Mouse (Mus musculus): ENCODE data around the gene Slco2a1. TPM values are rescaled to one million over a fixed set of nuclear protein-coding genes. Genes with fewer than 3 reads are reported as not detected.
A peak's percentile ranks its signal among the peaks of the same experiment; 100 is the strongest.

Gene Slco2a1
- polyA plus RNA-seq, 1 experiment: 3.6 TPM

DNA sequence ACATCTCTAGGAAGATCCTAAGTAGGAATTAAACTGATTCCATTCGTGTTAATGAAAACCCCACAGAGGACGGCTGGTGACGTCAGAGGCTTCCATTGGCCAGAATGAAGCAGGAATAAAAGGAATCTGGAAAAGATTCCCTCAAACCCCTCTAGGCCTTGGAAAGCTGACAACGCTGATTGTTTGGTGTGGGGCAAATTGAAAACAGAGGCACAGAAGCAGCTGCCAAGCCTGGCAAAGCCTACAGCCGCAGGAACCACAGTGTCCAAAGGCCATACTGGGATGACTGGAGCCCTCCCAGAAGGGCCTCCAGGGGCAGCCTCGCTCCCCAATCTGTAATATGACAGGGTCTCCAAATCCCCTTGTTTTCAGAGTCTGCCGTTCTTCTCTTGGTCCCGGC, 78.3 kb downstream of the Slco2a1 start:
- no peak for TF ChIP-seq CTCF (IDR thresholded peaks at IDR 0.05; ENCODE audit: borderline replicate concordance, insufficient read depth, low read depth, low read length)
- TF ChIP-seq POLR2A (IDR thresholded peaks at IDR 0.05; ENCODE audit: borderline replicate concordance, insufficient read depth, low read length): no peak
- H3K27ac ChIP-seq (ENCODE audit: insufficient read depth, low read length): no peak overlapping the region
- peak in 1 of 2 experiments; percentile 27 for DNase-seq
- 66% methylated on average over 8 of the region's 8 CpGs for WGBS
- no peaks in the 10 kb centered on the region for H3K27me3 ChIP-seq (ENCODE audit: control insufficient read depth, insufficient read depth, low read length)
- H3K4me3 ChIP-seq (replicated peaks; ENCODE audit: insufficient read depth, low read depth, low read length): no peak overlapping the region
- H3K4me1 ChIP-seq (ENCODE audit: control insufficient read depth, insufficient read depth, low read length): peaks cover 23% of the 10 kb centered on the region

DNA sequence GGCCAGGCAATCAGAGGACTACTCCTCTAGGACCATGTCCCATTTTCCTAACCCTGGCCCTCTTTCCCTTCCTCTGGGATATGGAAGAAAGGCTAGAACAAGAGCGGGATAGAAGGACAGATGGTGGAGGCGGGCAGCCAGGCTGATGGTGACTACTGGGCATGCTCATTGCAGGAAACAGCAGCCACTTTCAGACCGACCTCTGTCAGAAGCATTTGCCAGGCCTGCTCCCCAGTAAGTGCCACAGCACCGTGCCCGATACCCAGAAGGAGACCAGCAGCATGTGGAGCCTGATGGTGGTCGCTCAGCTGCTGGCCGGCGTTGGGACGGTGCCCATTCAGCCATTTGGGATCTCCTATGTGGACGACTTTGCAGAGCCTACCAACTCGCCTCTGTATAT, 79.1 kb downstream of the Slco2a1 start:
- Histone ChIP-seq H3K27me3 (ENCODE audit: control insufficient read depth, insufficient read depth, low read length) (no peaks in the 10 kb centered on the region), H3K27ac (ENCODE audit: insufficient read depth, low read length) (peak overlapping the region; percentile 74), H3K4me3 (replicated peaks; ENCODE audit: insufficient read depth, low read depth, low read length) (peak overlapping the region; percentile 62), H3K4me1 (ENCODE audit: control insufficient read depth, insufficient read depth, low read length) (peaks cover 31% of the 10 kb centered on the region)
- WGBS: 16% methylated on average over 11 of the region's 11 CpGs
- TF ChIP-seq CTCF (IDR thresholded peaks at IDR 0.05; ENCODE audit: borderline replicate concordance, insufficient read depth, low read depth, low read length) (no peak), POLR2A (IDR thresholded peaks at IDR 0.05; ENCODE audit: borderline replicate concordance, insufficient read depth, low read length) (peak; percentile 47; the same call in 1 of the 2 replicates)
- DNase-seq: peak; percentile 67 to 69

DNA sequence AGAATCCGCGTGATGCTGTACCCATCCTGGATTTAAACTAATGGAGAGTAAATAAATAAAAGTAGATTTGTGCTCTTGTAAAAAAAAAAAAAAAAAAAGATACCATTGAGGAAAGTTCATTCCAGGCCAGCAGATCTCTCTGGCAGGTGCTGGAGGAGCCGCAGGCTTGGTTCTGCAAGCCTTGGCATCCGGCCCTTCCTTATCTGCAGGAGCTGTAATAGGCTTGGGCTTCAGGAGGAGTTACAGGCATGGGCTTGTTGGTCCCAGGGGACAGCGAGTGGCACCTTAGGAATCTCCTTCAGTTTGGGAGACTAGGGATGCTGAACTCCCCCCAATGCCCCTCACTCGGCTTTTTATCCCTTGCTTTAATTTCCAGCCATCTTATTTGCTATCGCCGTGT, 80.3 kb downstream of the Slco2a1 start:
- Histone ChIP-seq H3K27ac (ENCODE audit: insufficient read depth, low read length) (no peak overlapping the region), H3K4me3 (replicated peaks; ENCODE audit: insufficient read depth, low read depth, low read length) (peak overlapping the region; percentile 45), H3K27me3 (ENCODE audit: control insufficient read depth, insufficient read depth, low read length) (no peaks in the 10 kb centered on the region), H3K4me1 (ENCODE audit: control insufficient read depth, insufficient read depth, low read length) (peaks cover 36% of the 10 kb centered on the region)
- 33% methylated on average over 8 of the region's 8 CpGs for WGBS
- DNase-seq: peak; percentile 74 to 82
- TF ChIP-seq POLR2A (IDR thresholded peaks at IDR 0.05; ENCODE audit: borderline replicate concordance, insufficient read depth, low read length): no peak
- TF ChIP-seq CTCF (IDR thresholded peaks at IDR 0.05; ENCODE audit: borderline replicate concordance, insufficient read depth, low read depth, low read length): no peak

DNA sequence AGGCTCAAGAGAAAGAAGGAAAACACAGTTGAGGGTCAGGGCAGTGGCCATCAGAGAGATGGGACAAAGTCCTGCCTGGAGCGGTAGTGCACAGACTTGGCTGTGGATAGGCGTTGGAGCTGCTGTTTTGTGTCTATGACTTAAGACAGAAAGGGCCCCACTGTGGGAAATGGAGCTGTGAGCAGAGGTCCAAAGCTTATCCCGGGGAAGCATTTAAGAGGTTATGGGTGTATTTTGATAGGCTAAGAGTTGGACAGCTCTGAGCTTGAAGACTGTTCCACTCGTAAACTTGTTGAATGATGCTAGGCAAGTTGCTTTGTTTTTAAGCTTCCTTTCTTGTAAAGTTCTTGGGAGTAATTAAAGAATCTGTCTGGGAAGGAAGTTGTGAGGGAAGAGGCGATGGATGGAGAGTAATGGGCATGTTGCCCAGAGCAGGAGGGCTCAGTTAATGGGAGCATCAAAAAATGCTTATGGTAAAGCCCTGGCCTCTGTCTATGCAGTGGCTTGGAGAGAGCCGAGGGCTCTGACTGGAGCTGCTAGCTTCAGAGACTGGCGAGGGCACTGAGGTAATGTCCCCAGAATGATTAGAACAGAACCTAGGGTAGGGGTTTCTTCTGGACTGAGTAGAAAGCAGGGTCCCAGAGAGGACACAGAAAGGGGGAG, 83.2 kb downstream of the Slco2a1 start:
- Histone ChIP-seq H3K4me1 (ENCODE audit: control insufficient read depth, insufficient read depth, low read length) (peaks cover 36% of the 10 kb centered on the region), H3K4me3 (replicated peaks; ENCODE audit: insufficient read depth, low read depth, low read length) (no peak overlapping the region), H3K27me3 (ENCODE audit: control insufficient read depth, insufficient read depth, low read length) (no peaks in the 10 kb centered on the region), H3K27ac (ENCODE audit: insufficient read depth, low read length) (no peak overlapping the region)
- DNase-seq: no peak
- TF ChIP-seq CTCF (IDR thresholded peaks at IDR 0.05; ENCODE audit: borderline replicate concordance, insufficient read depth, low read depth, low read length): no peak
- no peak for TF ChIP-seq POLR2A (IDR thresholded peaks at IDR 0.05; ENCODE audit: borderline replicate concordance, insufficient read depth, low read length)
- 87% methylated on average over 7 of the region's 7 CpGs for WGBS

DNA sequence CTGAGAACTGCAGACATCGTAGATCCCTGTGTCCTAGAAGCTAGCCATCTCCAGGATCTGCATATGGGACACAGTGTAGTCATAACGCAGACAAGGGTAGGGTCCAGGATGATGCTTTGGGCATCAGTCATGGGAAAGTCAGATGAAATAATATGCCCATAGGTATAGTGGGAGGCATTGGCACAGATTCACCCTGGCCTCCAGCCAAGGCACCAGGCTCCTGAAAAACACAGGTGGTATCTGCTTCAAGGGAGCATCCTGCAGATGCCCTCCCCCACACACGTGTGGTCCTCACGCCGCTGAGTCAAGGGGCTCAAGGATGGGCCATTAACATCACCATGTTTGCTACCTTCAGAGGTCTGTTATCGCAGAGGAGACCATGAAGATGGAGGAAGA, 83.7 kb downstream of the Slco2a1 start:
- TF ChIP-seq CTCF (IDR thresholded peaks at IDR 0.05; ENCODE audit: borderline replicate concordance, insufficient read depth, low read depth, low read length) (no peak), POLR2A (IDR thresholded peaks at IDR 0.05; ENCODE audit: borderline replicate concordance, insufficient read depth, low read length) (no peak)

DNA sequence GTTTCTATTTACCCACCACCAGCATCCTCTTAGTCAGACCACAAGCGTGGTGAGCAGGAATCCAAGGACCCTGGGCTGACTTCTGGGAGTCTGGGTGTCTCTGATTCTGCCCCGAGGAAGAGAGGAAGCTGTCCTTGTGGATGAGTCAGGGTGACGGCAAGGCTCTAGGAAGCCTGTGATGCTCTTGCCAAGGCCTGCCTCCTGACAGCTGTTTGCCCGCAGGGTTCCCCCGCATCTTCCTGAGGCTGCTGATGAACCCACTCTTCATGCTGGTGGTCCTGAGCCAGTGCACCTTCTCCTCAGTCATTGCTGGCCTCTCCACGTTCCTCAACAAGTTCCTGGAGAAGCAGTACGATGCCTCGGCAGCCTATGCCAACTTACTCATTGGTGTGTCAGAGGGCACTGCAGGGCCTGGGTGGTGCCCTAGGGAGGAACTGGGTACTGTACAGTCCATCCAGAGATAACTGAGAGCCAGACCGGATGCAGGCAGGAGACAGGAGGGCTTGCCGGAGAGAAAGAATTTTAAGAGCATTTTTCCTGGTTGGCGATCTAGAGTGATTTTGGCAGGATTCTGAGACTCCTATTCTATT, 84.5 kb downstream of the Slco2a1 start:
- H3K27ac ChIP-seq (ENCODE audit: insufficient read depth, low read length): no peak overlapping the region
- no peak for DNase-seq
- TF ChIP-seq POLR2A (IDR thresholded peaks at IDR 0.05; ENCODE audit: borderline replicate concordance, insufficient read depth, low read length) (no peak), CTCF (IDR thresholded peaks at IDR 0.05; ENCODE audit: borderline replicate concordance, insufficient read depth, low read depth, low read length) (no peak)
- no peaks in the 10 kb centered on the region for H3K27me3 ChIP-seq (ENCODE audit: control insufficient read depth, insufficient read depth, low read length)
- 40% methylated on average over 11 of the region's 11 CpGs for WGBS
- H3K4me1 ChIP-seq (ENCODE audit: control insufficient read depth, insufficient read depth, low read length): peaks cover 30% of the 10 kb centered on the region
- H3K4me3 ChIP-seq (replicated peaks; ENCODE audit: insufficient read depth, low read depth, low read length): no peak overlapping the region

More for the DNA sequence above, 83.7 kb downstream of the Slco2a1 start:
- WGBS: 70% methylated on average over 6 of the region's 6 CpGs
- Histone ChIP-seq H3K4me3 (replicated peaks; ENCODE audit: insufficient read depth, low read depth, low read length) (no peak overlapping the region), H3K27ac (ENCODE audit: insufficient read depth, low read length) (no peak overlapping the region), H3K4me1 (ENCODE audit: control insufficient read depth, insufficient read depth, low read length) (peaks cover 38% of the 10 kb centered on the region), H3K27me3 (ENCODE audit: control insufficient read depth, insufficient read depth, low read length) (no peaks in the 10 kb centered on the region)
- no peak for DNase-seq

DNA sequence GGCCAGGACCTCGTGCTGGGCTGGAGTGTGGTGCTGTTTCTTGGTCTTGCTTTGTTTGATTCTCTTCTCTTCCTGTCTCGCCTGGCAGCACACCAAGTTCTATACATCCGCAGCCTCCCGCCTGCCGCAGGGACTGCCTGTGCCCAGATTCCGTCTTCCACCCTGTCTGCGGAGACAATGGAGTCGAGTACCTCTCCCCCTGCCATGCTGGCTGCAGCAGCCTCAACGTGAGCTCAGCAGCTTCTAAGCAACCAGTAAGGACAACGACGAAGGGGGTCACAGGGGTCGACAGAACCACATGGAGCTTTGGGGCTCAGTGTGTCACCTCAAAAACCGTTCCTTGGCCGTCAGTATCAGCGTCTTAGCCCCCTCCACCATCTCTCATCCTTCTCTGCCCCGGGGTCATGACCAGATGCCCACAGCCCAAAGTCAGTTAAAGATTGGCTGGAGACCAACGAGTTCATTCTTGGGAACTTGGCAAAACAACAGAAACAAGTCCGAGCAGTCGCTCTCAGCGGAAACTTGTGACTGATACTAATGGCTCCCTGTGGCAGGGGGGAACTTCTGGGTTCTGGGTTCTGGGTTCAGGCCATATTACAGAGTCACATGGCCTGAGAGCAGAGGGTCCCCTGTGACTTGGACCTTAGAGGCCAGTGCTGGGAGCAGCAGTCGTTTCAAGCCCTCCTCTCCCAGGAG, 88.5 kb downstream of the Slco2a1 start:
- Histone ChIP-seq H3K4me3 (replicated peaks; ENCODE audit: insufficient read depth, low read depth, low read length) (no peak overlapping the region), H3K27ac (ENCODE audit: insufficient read depth, low read length) (no peak overlapping the region), H3K27me3 (ENCODE audit: control insufficient read depth, insufficient read depth, low read length) (no peaks in the 10 kb centered on the region), H3K4me1 (ENCODE audit: control insufficient read depth, insufficient read depth, low read length) (peaks cover 16% of the 10 kb centered on the region)
- TF ChIP-seq CTCF (IDR thresholded peaks at IDR 0.05; ENCODE audit: borderline replicate concordance, insufficient read depth, low read depth, low read length) (no peak), POLR2A (IDR thresholded peaks at IDR 0.05; ENCODE audit: borderline replicate concordance, insufficient read depth, low read length) (no peak)
- no peak for DNase-seq
- 41% methylated on average over 21 of the region's 21 CpGs for WGBS

All from cerebellum, adult 2 months (tissue).